Mouse (Mus musculus) lung, postnatal 25 days (tissue): ENCODE measurements around the gene Vgll4.

Experiments used
- DNase-seq: peaks from one replicate; pipeline ENCODE4 v3.0.0; 2022; ENCODE audit warnings: low spot score

Vgll4 gene

GRCm38 (mm10) chr6:114974331-114974730 is 4.5 kb upstream of the Vgll4 start:
- no peak for DNase-seq

GRCm38 (mm10) chr6:114972988-114973387 is 3.2 kb upstream of the Vgll4 start:
- no peak for DNase-seq

DNA sequence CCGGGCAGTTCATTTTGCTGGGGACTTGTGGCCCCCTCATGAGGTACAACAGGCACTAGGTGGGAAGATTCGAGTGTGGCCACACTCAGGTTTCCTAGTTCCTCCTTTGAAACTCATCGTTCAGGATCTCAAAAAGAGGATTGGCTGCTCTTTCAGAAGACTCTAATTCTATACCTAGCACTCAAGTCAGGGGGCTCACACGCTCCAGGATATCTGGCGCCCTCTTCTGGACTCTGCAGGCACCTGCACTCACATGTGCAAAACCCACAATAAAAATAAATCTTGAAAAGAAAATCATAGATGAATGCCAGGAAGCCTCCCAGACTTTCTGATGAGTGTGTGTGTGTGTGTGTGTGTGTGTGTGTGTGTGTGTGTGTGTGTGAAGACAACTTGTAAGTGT is 1.1 kb upstream of the Vgll4 start:
- DNase-seq = no peak

DNA sequence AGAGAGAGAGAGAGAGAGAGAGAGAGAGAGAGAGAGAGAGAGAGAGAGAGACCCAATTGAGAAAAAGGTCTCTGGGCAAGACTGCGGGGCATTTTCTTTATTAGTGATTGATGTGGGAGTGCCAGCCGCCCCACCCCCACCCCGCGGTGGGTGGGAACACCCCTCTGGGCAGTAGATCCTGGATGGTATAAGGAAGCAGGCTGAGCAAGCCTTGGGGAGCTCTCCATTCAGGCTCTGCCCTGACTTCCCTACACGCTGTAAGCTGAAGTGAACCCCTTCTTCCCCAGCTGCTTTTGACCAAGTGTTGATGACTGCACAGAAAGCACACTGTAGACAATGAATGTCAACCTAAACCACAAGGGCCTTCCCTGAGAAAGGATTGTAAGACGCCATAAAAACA is 592 bp upstream of the Vgll4 start:
- no peak for DNase-seq

DNA sequence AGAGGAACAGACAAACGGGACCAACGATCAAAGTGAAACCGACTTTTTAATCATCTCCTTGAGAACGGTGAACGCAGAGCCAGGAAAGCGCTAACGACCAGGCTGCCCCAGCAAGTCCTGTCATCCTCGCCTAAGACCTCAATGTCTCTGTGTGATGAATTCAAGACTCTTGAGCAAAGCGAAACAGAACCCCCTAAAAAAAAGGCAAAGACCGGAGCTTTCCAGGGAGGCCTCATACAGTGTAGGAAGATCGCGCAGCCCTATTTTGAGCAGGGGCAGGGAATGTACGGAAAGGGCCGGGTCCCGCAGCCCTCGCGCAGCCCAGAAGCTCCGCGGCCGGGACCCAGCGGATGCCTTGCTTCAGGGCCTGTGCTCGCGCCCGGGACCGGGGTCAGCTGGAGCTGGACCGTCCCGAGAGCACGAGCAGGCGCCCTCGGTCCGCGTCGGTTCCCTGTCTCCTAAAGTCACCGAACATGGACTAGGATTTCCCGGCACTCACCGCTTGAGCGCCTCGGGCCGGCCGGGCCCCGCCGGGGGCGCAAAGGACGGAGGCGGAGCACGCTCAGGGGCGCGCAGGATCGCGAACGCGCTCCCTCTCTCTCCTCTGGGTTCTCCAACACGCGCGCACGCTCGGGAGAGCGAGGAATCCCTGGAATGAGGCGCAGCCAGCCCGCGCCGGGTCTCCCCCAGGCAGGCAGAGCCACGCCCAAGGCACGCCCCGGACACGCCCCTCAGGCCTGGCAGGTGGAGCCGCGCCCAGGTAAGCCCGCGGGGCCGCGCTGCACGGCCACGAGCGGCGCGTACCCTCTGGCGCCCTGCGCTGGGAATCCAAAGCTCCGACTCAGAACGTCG is 1.2 kb downstream of the Vgll4 start:
- peak; percentile 92 for DNase-seq

GRCm38 (mm10) chr6:114967623-114968022 is 2.2 kb downstream of the Vgll4 start:
- DNase-seq = no peak

- no peak for DNase-seq
Observed at GRCm38 (mm10) chr6:114966396-114967154, 3.2 kb downstream of the Vgll4 start.

DNA sequence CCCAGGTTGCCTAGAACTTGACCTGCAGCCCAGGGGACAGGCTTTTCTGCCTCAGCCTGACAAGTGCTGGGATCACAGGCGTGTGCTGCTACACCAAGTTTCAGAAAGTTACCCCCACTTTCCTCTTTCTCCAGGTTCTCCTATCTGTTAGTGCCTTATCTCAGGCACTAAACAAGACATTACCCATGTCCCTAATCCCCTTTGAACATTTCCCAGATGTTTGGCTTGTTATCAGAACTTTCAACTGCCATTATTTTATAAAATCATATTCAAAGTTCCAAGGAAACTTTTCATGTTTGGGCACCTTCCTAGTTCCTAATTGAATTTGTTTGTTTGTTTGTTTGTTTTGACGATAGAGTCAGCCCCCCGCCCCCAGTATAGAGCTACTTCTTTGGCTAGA is 4.0 kb downstream of the Vgll4 start:
- no peak for DNase-seq

GRCm38 (mm10) chr6:114965396-114965795 is 4.4 kb downstream of the Vgll4 start:
- DNase-seq = no peak

DNA sequence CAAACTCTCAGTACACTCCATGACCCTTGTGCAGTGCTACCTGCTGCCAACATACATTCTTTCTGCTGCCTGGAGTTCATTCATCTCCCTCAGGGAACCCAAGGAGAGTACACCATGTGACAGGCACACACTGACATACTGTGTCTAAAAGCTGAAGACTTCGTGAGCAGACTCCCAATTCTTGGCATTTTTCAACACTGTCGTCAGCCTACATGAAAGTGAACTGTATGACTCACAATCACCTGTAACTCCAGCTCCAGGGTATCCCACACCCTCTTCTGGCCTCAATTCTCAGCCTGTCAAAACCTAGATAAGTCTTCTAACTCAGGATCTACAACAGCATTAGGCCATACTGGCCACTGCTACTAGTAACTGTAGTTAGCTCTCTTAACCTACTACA is 5.6 kb downstream of the Vgll4 start:
- DNase-seq = no peak

- DNase-seq = no peak
Observed at GRCm38 (mm10) chr6:114963636-114964035, 6.2 kb downstream of the Vgll4 start.

DNA sequence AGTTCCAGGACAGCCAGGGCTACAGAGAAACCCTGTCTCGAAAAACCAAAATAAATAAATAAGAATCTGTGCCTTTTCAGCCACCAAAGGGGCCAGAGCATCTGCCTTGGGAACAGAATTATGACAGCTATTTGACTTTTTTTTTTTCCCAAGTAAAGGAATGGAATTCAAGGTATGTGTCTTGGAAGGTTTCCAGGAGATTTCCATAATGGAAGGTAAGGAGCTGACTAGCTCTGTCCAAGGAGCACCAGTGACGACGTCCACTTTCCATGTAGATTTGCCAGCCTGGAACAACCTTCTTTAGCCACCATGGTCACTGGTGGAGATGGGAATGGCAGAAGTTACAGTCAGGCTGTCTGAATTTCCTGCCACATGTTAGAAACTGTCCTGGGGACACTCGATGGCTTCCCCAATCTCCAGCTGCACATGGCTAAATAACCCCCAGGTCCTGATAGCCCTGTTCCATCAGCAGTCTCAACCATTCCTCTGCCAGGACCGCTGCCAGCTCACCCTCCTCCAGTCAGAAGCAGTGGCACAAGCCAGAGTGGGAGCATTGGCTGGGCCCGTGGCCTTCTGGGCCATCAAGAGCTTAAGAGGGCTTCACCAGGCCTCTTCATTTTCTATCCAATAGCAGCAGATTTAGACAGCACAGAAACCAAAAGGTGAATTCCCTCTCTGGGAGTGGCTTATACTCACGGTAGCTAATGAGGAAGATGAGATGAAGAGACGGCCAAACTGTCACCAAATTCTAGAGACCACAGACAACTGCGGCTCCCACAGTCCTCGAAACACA is 8.3 kb downstream of the Vgll4 start:
- peak; percentile 62 for DNase-seq

DNA sequence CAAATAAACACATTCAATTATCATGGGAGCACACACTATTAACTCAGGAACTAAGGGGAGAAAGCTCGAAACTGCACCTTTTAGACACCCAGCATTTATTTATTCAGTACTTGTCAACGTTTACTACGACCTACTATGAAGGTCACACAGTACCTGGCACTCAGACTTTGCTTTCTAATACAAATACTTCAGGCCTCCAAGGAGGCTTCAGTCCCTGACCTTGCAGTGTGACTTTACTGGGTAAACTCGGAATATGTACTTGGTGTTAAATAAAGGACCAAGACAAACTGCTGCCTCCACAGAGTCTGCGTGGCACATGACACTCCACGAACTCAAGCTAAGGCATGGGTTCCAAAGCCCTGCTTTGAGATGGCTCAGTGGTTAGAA is 10.8 kb downstream of the Vgll4 start:
- peak; percentile 66 for DNase-seq

DNA sequence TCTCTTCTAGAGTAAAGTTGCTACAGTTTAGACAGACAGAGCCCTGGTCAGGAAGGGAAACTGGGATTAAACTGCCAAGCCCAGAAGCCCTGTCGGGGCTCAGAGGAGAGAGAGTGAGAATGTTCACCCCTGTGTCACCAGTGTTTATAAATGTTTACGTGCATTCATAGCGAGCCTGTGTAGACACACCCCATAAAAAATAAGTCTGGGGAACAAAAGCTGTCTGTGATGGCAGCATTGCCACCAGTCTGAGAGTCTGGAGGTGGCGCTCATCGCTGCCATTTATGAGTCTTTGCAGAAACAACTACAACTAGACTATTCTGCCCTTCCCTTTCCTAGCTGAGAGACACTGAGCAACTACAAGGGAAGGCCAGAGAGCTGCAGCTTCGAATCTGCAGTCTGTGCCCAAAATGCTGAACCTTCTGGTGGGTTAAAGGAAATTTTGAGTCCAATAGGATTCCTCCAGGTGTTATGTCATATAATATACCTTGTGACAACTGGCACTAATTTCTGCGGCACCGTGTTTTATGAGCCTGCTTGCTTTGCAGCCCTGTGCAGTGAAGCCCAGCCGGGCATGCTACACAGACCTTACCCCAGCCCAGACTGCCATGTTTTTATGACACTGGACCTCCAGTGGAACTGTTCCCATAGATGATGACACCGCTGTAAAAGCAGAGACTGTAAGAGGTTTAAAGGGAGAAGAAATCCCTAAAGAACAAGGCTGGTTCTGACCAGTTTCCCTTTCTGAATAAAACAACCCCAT is 11.4 kb downstream of the Vgll4 start:
- DNase-seq = no peak

- no peak for DNase-seq
Observed at GRCm38 (mm10) chr6:114957756-114958155, 12.0 kb downstream of the Vgll4 start.

- no peak for DNase-seq
Observed at GRCm38 (mm10) chr6:114954496-114954895, 15.3 kb downstream of the Vgll4 start.

GRCm38 (mm10) chr6:114953601-114954000 is 16.2 kb downstream of the Vgll4 start:
- no peak for DNase-seq

- no peak for DNase-seq
Observed at GRCm38 (mm10) chr6:114952356-114952755, 17.4 kb downstream of the Vgll4 start.

GRCm38 (mm10) chr6:114944456-114945438 is 25.0 kb downstream of the Vgll4 start:
- no peak for DNase-seq

DNA sequence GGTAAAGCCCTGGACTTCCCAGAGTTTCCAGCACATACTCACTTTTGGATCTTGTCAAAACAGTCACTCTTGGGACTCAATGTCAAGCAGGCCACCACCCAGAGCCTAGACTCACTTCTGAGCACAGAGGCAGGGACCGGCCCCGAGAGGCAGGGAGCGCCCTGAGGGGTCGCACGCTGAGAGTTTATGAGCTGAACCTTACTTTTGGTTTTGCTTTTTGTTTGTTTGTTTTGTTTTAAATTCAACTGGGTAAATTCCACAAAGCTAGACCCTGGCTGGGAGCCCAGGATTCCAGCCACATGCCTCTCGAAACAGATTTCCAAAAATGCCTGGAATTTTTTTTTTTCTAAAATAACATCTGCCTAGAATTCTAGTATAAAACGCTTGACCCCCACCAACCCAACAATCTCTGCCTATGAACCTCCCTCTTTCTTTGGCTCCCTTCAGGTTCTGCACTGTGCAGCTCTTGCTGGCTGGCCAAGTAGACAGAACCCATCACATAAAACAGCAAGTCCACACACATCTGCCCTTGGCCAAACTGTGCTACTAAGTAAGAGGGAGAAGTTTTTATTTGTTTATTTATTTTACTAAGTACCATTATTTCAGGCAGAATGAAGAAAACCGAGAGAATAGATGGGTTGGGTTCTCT is 28.5 kb downstream of the Vgll4 start:
- DNase-seq = no peak
